In the genomic region with DNA sequence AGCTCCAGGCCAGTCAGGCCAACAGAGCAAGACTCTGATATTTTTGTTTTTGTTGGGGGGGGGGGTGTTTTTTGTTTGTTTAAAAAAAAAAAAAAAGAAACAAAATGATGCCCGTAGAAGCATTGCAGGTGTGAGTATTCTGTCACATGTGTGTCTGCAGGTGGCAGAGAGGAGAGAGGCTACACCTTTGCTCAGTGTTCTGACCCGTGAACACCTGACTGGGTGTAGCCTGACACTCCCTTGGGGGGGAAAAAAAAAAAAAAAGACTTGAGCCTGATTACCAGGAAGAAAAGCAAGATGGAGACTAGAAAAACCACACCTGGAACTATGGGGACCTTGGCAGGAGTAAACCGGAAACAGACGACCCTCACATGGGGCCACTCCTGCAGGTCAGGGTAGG, we compare ENCODE assay signal across 18 mouse cellular contexts.
"Had no signal": no experiment of that assay in that cellular context is flagged by ENCODE, and none has a peak within 500 bp of the region (broad histone marks: within the 10 kb centered on the region; RNA-seq: fewer than 3 reads in every experiment).

No protein-coding gene starts in this region.

- H3K27ac ChIP-seq: liver, embryonic 15.5 days; lung, embryonic 15.5 days; macrophage; midbrain, embryonic 12.5 days; neural tube, embryonic 12.5 days; stomach, embryonic 15.5 days had no signal

- H3K27me3 ChIP-seq: lung, embryonic 15.5 days; midbrain, embryonic 12.5 days; neural tube, embryonic 12.5 days; stomach, embryonic 15.5 days had no signal

- ATAC-seq: liver, postnatal 0 days; lung, postnatal 0 days; midbrain, embryonic 16.5 days had no signal

- H3K36me3 ChIP-seq: liver, embryonic 15.5 days; lung, embryonic 15.5 days; midbrain, embryonic 12.5 days; neural tube, embryonic 12.5 days; stomach, embryonic 15.5 days had no signal

- H3K9me3 ChIP-seq: liver, embryonic 15.5 days; lung, embryonic 15.5 days; midbrain, embryonic 12.5 days; neural tube, embryonic 12.5 days; stomach, embryonic 15.5 days had no signal

- H3K4me2 ChIP-seq: liver, embryonic 15.5 days; lung, embryonic 15.5 days; midbrain, embryonic 12.5 days; neural tube, embryonic 12.5 days; stomach, embryonic 15.5 days had no signal

- DNase-seq: liver, postnatal 0 days; lung, adult 2 months; lung, postnatal 14 days; lung, postnatal 36 days; midbrain, embryonic 14.5 days; right cerebral cortex, postnatal 14 days; thymus, adult 2 months; thymus, postnatal 25 days; thymus, postnatal 4 days had no signal

- H3K4me3 ChIP-seq: liver, embryonic 15.5 days; lung, embryonic 15.5 days; megakaryocyte, embryonic 14.5 days; midbrain, embryonic 12.5 days; neural tube, embryonic 12.5 days; stomach, embryonic 15.5 days had no signal

- H3K4me1 ChIP-seq: liver, embryonic 15.5 days had no signal

- H3K9ac ChIP-seq: liver, embryonic 15.5 days; liver, postnatal 0 days; lung, embryonic 15.5 days; midbrain, embryonic 12.5 days; neural tube, embryonic 12.5 days; stomach, embryonic 15.5 days had no signal
